Mouse (Mus musculus) liver, postnatal 0 days (tissue): ENCODE results near the gene Prps1.

Source experiments
- CTCF ChIP-seq: sonication (generic); IDR thresholded peaks from 2 replicates; pipeline ENCODE4 v1.5.1; 2016; ENCODE audit warnings: antibody characterized with exemption, low read depth
- EP300 ChIP-seq: IDR thresholded peaks from 2 replicates; pipeline ENCODE4 v1.6.1; 2016; ENCODE audit warnings: antibody characterized with exemption, low read depth, mild to moderate bottlenecking

GRCm38 (mm10) chrX:140445551-140445950 lies 10.9 kb upstream of the Prps1 start:
- TF ChIP-seq CTCF (no peak), EP300 (no peak)
